Mouse (Mus musculus) lung, adult 2 months (tissue): ENCODE data around the gene Nprl3.

ENCODE experiments used
- CTCF ChIP-seq: fragments of 200-500 bp; IDR thresholded peaks from 2 replicates; pipeline ENCODE4 v1.5.1; 2011; ENCODE audit warnings: mild to moderate bottlenecking, low read length, control low read depth; ENCODE audit not compliant: insufficient read depth
- POLR2A ChIP-seq: fragments of 200-500 bp; IDR thresholded peaks from 2 replicates; pipeline ENCODE4 v1.6.1; 2011; ENCODE audit warnings: low read depth, mild to moderate bottlenecking, control low read depth, low read length, borderline replicate concordance; ENCODE audit errors: extremely low read depth

DNA sequence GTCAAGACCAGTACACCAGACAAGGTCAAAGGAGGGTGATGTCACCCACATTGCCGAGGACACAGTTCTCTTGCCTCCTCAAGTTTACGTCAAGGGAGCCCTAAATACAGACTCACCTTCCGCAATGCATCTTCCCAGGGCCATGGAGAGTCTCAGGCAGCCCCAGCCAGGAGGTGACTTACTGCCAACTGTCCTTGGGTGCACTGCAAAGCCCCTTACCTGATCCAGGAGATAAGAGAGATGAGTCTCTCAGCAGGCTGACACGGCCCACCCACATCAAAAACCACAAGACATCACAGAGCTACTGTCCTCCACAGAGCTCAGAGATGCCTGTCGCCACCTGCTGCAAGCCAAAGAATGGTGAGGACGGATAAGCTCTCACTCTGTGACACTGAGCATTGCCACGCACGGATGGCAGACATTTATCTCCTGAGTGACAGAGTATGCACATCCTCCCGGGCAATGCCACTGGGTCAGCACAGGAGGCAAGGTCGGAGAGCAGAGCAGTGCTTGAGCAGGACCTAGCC is 67.4 kb downstream of the Nprl3 start, which contains the start of gene Il9r:
- TF ChIP-seq POLR2A: no peak
- no peak for TF ChIP-seq CTCF
